ENCODE assay signal across 13 mouse cellular contexts in genomic region chr10:111867538-111867937, GRCm38 (mm10).
A peak's percentile ranks its signal among the peaks of the same experiment; 100 is the strongest.
DNase-seq lines count a peak whose midpoint lies in the region; ATAC-seq and TF ChIP-seq lines count a peak whose summit lies in the region.
"Had no signal": no experiment of that assay in that cellular context is flagged by ENCODE, and none has a peak within 500 bp of the region (broad histone marks: within the 10 kb centered on the region; RNA-seq: fewer than 3 reads in every experiment).

No protein-coding gene starts in this region.

- intact Hi-C loops in left cerebral cortex, postnatal 10 days (cut with DNase I) = no loop called here
- intact Hi-C loops in left cerebral cortex, adult 2 months (cut with DNase I) = no loop called here

- 0 out of 2 replicates have a peak, but pooled peaks have one; percentile 50 for ATAC-seq in forebrain, embryonic 16.5 days
- no peak for ATAC-seq in midbrain, embryonic 14.5 days (ENCODE audit: low FRiP score, low TSS enrichment)
- ATAC-seq in intestine, postnatal 0 days = no peak

- H3K9ac ChIP-seq in CH12.LX (ENCODE audit: insufficient read depth, low read depth) = no peak overlapping the region
- no peak overlapping the region for H3K9ac ChIP-seq in forebrain, embryonic 16.5 days (replicated peaks; ENCODE audit: low read depth, low read length)
- no peak overlapping the region for H3K9ac ChIP-seq in midbrain, embryonic 14.5 days (replicated peaks; ENCODE audit: low read length)
- no peak overlapping the region for H3K9ac ChIP-seq in intestine, postnatal 0 days (ENCODE audit: low read depth, low read length)
- H3K9ac ChIP-seq: heart, embryonic 13.5 days had no signal

- in situ Hi-C loops in CH12.LX (cut with MboI; ENCODE audit: low pct_ligation_motif_present, low pct_unique_long_range_greater_than_20kb, low sequenced_read_pairs) = no loop called here

- DNase-seq in CH12.LX (ENCODE audit: extremely low read depth) = no peak
- peak; percentile 20 for DNase-seq in brain, adult 2 months (ENCODE audit: low read depth, low spot score)
- peak; percentile 79 for DNase-seq in midbrain, embryonic 14.5 days
- no peak for DNase-seq in cerebellum, adult 18-20 months
- DNase-seq in left cerebral cortex, postnatal 10 days (ENCODE audit: extremely low spot score in 1 of 2, low spot score in 2 of 2) = no peak
- DNase-seq in left cerebral cortex, adult 2 months (ENCODE audit: extremely low spot score in 1 of 2, low spot score in 2 of 2) = no peak
- DNase-seq: adrenal gland, adult 8-10 months; cerebellum, adult 9-10 months; kidney, adult 2 months had no signal

- TF ChIP-seq RAD21 in CH12.LX (IDR thresholded peaks at IDR 0.05; ENCODE audit: low read depth, low read length) = no peak

- no peak overlapping the region for H3K27ac ChIP-seq in CH12.LX (ENCODE audit: insufficient read depth, low read depth)
- no peak overlapping the region for H3K27ac ChIP-seq in forebrain, embryonic 16.5 days (ENCODE audit: low read length)
- peak overlapping the region; percentile 1; the same call in 1 of the 2 replicates for H3K27ac ChIP-seq in midbrain, embryonic 14.5 days (replicated peaks; ENCODE audit: low read depth, low read length)
- no peak overlapping the region for H3K27ac ChIP-seq in intestine, postnatal 0 days (ENCODE audit: low read depth, low read length)
- H3K27ac ChIP-seq in left cerebral cortex, adult 2 months = no peak overlapping the region
- H3K27ac ChIP-seq: heart, embryonic 13.5 days had no signal

- no peaks in the 10 kb centered on the region for H3K4me1 ChIP-seq in CH12.LX (ENCODE audit: control insufficient read depth in 1 of 2, insufficient read depth in 2 of 2)
- H3K4me1 ChIP-seq in forebrain, embryonic 16.5 days (replicated peaks; ENCODE audit: control insufficient read depth, insufficient read depth, low read length) = 0 out of 2 replicates have a peak, but pooled peaks cover 2% of the 10 kb centered on the region
- H3K4me1 ChIP-seq in midbrain, embryonic 14.5 days (ENCODE audit: control insufficient read depth, insufficient read depth, low read length) = peaks cover 8% of the 10 kb centered on the region; the same call in 1 of the 2 replicates
- no peaks in the 10 kb centered on the region for H3K4me1 ChIP-seq in intestine, postnatal 0 days (replicated peaks; ENCODE audit: control insufficient read depth, insufficient read depth, low read length)
- H3K4me1 ChIP-seq: megakaryocyte, embryonic 14.5 days had no signal

- TF ChIP-seq CTCF in CH12.LX (conservative IDR thresholded peaks at IDR 0.05 in 1 of 2, IDR thresholded peaks at IDR 0.05 in 1 of 2; ENCODE audit: low read depth in 2 of 2, low read length in 2 of 2) = no peak
- TF ChIP-seq CTCF in intestine, postnatal 0 days (IDR thresholded peaks at IDR 0.05; ENCODE audit: low read depth) = no peak
- TF ChIP-seq CTCF in left cerebral cortex, adult 2 months (IDR thresholded peaks at IDR 0.05) = no peak

- H3K4me2 ChIP-seq in CH12.LX (ENCODE audit: insufficient read depth, low read depth, poor library complexity, severe bottlenecking) = peak overlapping the region; percentile 84; the same call in 1 of the 2 replicates
- H3K4me2 ChIP-seq in forebrain, embryonic 16.5 days (ENCODE audit: low read length) = no peak overlapping the region
- peak overlapping the region; percentile 13 for H3K4me2 ChIP-seq in midbrain, embryonic 14.5 days (ENCODE audit: low read length)
- no peak overlapping the region for H3K4me2 ChIP-seq in intestine, postnatal 0 days (replicated peaks; ENCODE audit: low read depth)
- H3K4me2 ChIP-seq: heart, embryonic 13.5 days had no signal

- no peaks in the 10 kb centered on the region for H3K79me2 ChIP-seq in CH12.LX (replicated peaks; ENCODE audit: control insufficient read depth, extremely low read depth, insufficient read depth, poor library complexity, severe bottlenecking)

- no peaks in the 10 kb centered on the region for H3K27me3 ChIP-seq in CH12.LX (replicated peaks)
- no peaks in the 10 kb centered on the region for H3K27me3 ChIP-seq in forebrain, embryonic 16.5 days (replicated peaks; ENCODE audit: control insufficient read depth, insufficient read depth, low read length)
- no peaks in the 10 kb centered on the region for H3K27me3 ChIP-seq in midbrain, embryonic 14.5 days (ENCODE audit: control insufficient read depth, insufficient read depth, low read length)
- H3K27me3 ChIP-seq in intestine, postnatal 0 days (replicated peaks; ENCODE audit: control insufficient read depth, insufficient read depth, low read length) = no peaks in the 10 kb centered on the region
- H3K27me3 ChIP-seq: megakaryocyte, embryonic 14.5 days had no signal

- no peaks in the 10 kb centered on the region for H3K9me3 ChIP-seq in CH12.LX (replicated peaks; ENCODE audit: low read length)
- H3K9me3 ChIP-seq in forebrain, embryonic 16.5 days (ENCODE audit: control insufficient read depth, low read length) = no peaks in the 10 kb centered on the region
- H3K9me3 ChIP-seq in midbrain, embryonic 14.5 days (ENCODE audit: control insufficient read depth, low read length) = no peaks in the 10 kb centered on the region
- H3K9me3 ChIP-seq in intestine, postnatal 0 days (ENCODE audit: control insufficient read depth) = no peaks in the 10 kb centered on the region
- H3K9me3 ChIP-seq: heart, embryonic 13.5 days had no signal

- dilution Hi-C loops in CH12.LX (cut with MboI; ENCODE audit: extremely low pct_ligation_motif_present, extremely low pct_unique_long_range_greater_than_20kb, low sequenced_read_pairs) = no loop called here

- 1% methylated on average over 6 of the region's 6 CpGs for WGBS in forebrain, embryonic 16.5 days
- WGBS in midbrain, embryonic 14.5 days = 2% methylated on average over 6 of the region's 6 CpGs
- WGBS in intestine, postnatal 0 days = 42% methylated on average over 6 of the region's 6 CpGs

- no peak for TF ChIP-seq POLR2A in CH12.LX (IDR thresholded peaks at IDR 0.05; ENCODE audit: low read depth, low read length)

- no peaks in the 10 kb centered on the region for H3K36me3 ChIP-seq in CH12.LX (replicated peaks in 1 of 2; ENCODE audit: control insufficient read depth in 1 of 2, insufficient read depth in 1 of 2, low read length in 1 of 2)
- no peaks in the 10 kb centered on the region for H3K36me3 ChIP-seq in forebrain, embryonic 16.5 days (ENCODE audit: control insufficient read depth, insufficient read depth)
- H3K36me3 ChIP-seq in midbrain, embryonic 14.5 days (ENCODE audit: control insufficient read depth, insufficient read depth, low read length) = no peaks in the 10 kb centered on the region
- no peaks in the 10 kb centered on the region for H3K36me3 ChIP-seq in intestine, postnatal 0 days (ENCODE audit: control insufficient read depth, insufficient read depth)
- H3K36me3 ChIP-seq: heart, embryonic 13.5 days had no signal

- no peak overlapping the region for H3K4me3 ChIP-seq in CH12.LX (replicated peaks in 1 of 3; ENCODE audit: low read depth in 2 of 3, low read length in 2 of 3, poor library complexity in 1 of 3)
- H3K4me3 ChIP-seq in forebrain, embryonic 16.5 days (replicated peaks; ENCODE audit: low read length) = no peak overlapping the region
- no peak overlapping the region for H3K4me3 ChIP-seq in midbrain, embryonic 14.5 days (replicated peaks; ENCODE audit: low read depth, low read length)
- H3K4me3 ChIP-seq in intestine, postnatal 0 days (ENCODE audit: low read depth, low read length) = no peak overlapping the region
- H3K4me3 ChIP-seq in left cerebral cortex, adult 2 months = no peak overlapping the region
- H3K4me3 ChIP-seq: heart, embryonic 13.5 days; megakaryocyte, embryonic 14.5 days had no signal

- no peak for TF ChIP-seq EP300 in CH12.LX (IDR thresholded peaks at IDR 0.05; ENCODE audit: low read length)

TF ChIP-seq in CH12.LX, 34 proteins besides CTCF, POLR2A, EP300 and RAD21:
- TF ChIP-seq ZMIZ1 (IDR thresholded peaks at IDR 0.05; ENCODE audit: low read depth, low read length) (no peak), MAFK (IDR thresholded peaks at IDR 0.05; ENCODE audit: insufficient replicate concordance, low read length) (no peak), BHLHE40 (IDR thresholded peaks at IDR 0.05; ENCODE audit: low read depth, low read length) (no peak), PAX5 (IDR thresholded peaks at IDR 0.05; ENCODE audit: low read length) (no peak), ZKSCAN1 (IDR thresholded peaks at IDR 0.05; ENCODE audit: borderline replicate concordance, low read depth, low read length) (no peak), USF2 (conservative IDR thresholded peaks at IDR 0.05; ENCODE audit: low read depth, low read length) (no peak), USF1 (IDR thresholded peaks at IDR 0.05; ENCODE audit: low read depth, low read length) (no peak), GABPA (IDR thresholded peaks at IDR 0.05; ENCODE audit: insufficient replicate concordance, low read depth, low read length) (no peak), SMC3 (IDR thresholded peaks at IDR 0.05; ENCODE audit: low read depth, low read length) (no peak), RCOR1 (conservative IDR thresholded peaks at IDR 0.05; ENCODE audit: low read depth, low read length) (no peak), HCFC1 (IDR thresholded peaks at IDR 0.05; ENCODE audit: low read depth, low read length) (no peak), E2F4 (IDR thresholded peaks at IDR 0.05; ENCODE audit: insufficient replicate concordance, low read depth, low read length) (no peak), NELFE (IDR thresholded peaks at IDR 0.05; ENCODE audit: low read depth, low read length) (no peak), ZC3H11A (IDR thresholded peaks at IDR 0.05; ENCODE audit: low read depth, low read length) (no peak), NRF1 (IDR thresholded peaks at IDR 0.05; ENCODE audit: low read depth, low read length) (no peak), KAT2A (IDR thresholded peaks at IDR 0.05; ENCODE audit: insufficient replicate concordance, low read length) (no peak), CHD2 (IDR thresholded peaks at IDR 0.05; ENCODE audit: low read length) (no peak), TCF12 (IDR thresholded peaks at IDR 0.05; ENCODE audit: low read depth, low read length) (no peak), MXI1 (IDR thresholded peaks at IDR 0.05; ENCODE audit: low read depth, low read length) (no peak)

Comparison
In these comparisons a context has a peak if more than half of its experiments do, and no peak if none do; other contexts are left out.
1. DNase-seq: peak in brain, adult 2 months (single experiment) and midbrain, embryonic 14.5 days (single experiment); none in CH12.LX (single experiment), cerebellum, adult 18-20 months (0 of 2), left cerebral cortex, postnatal 10 days (0 of 2) and left cerebral cortex, adult 2 months (0 of 2).
2. H3K4me2 ChIP-seq: peak in CH12.LX (single experiment) and midbrain, embryonic 14.5 days (single experiment); none in forebrain, embryonic 16.5 days (single experiment) and intestine, postnatal 0 days (single experiment).